Mouse (Mus musculus) hematopoietic multipotent progenitor cell, adult 10-12 weeks (in vitro differentiated cells): ENCODE measurements around the gene Nipa2. TPM values are rescaled to one million over a fixed set of nuclear protein-coding genes. Genes with fewer than 3 reads are reported as not detected.

Source experiments
- polyA plus RNA-seq: library from polyadenylated mRNA; stranded (reverse); fragments of >175 nt; gene quantifications from 2 replicates; pipeline ENCODE4 v1.2.3, GENCODE M21; 2012; ENCODE audit warnings: low replicate concordance

The Nipa2 gene
- 9.1 and 14.7 TPM in 2 replicates for polyA plus RNA-seq

GRCm38 (mm10) chr7:55962004-55962908 is at the start of gene Nipa2:
Nipa2 (minus strand) TSS chr7:55962476.

Other genes starting within 250 kb of the Nipa2 start
- 6.4 and 17.1 TPM in 2 replicates for gene Siglech, start 194.3 kb downstream of the Nipa2 start, polyA plus RNA-seq
- 1.6 and 3.0 TPM in 2 replicates for gene Tubgcp5, start 168.3 kb downstream of the Nipa2 start, polyA plus RNA-seq
- gene Cyfip1, start 120.7 kb downstream of the Nipa2 start, polyA plus RNA-seq = 28.7 and 67.8 TPM in 2 replicates
- 0.37 and 0.97 TPM in 2 replicates for gene Nipa1, start 57.5 kb upstream of the Nipa2 start, polyA plus RNA-seq
- 6.7 and 8.1 TPM in 2 replicates for gene Herc2, start 87.7 kb upstream of the Nipa2 start, polyA plus RNA-seq